Mouse (Mus musculus) thymus, postnatal 0 days (tissue): ENCODE data around the gene Olfr943. TPM values are rescaled to one million over a fixed set of nuclear protein-coding genes. Genes with fewer than 3 reads are reported as not detected.

ENCODE experiments used
- DNase-seq: peaks from one replicate; pipeline ENCODE4 v3.0.0-alpha.2; 2015; ENCODE audit warnings: low spot score
- polyA plus RNA-seq: library from polyadenylated mRNA; unstranded; fragments of >200 nt; fragmentation: Nextera tagmentation; extraction: Ambion mirVana; gene quantifications from 2 replicates; pipeline ENCODE4 v1.2.1, GENCODE M21; 2015

The Olfr943 gene
- not detected in 2 replicates for polyA plus RNA-seq

GRCm38 (mm10) chr9:39166004-39166403 lies at the start of gene Olfr943:
Gene Olfr943, plus strand, starts transcription at chr9:39166304.
- no peak for DNase-seq

- no peak for DNase-seq
Measured at GRCm38 (mm10) chr9:39127326-39127725, 38.8 kb upstream of the Olfr943 start.

- no peak for DNase-seq
Measured at GRCm38 (mm10) chr9:39127831-39128230, 38.3 kb upstream of the Olfr943 start, which contains the start of gene Olfr27. Gene Olfr27, plus strand, starts transcription at chr9:39128131.

- no peak for DNase-seq
Measured at GRCm38 (mm10) chr9:39152401-39152800, 13.7 kb upstream of the Olfr943 start.

- no peak for DNase-seq
Measured at GRCm38 (mm10) chr9:39201620-39202019, 35.5 kb downstream of the Olfr943 start, which contains the start of gene Olfr944. Gene Olfr944, plus strand, starts transcription at chr9:39201920.

Other genes starting within 250 kb of the Olfr943 start
- gene Olfr930, start 236.5 kb upstream of the Olfr943 start, polyA plus RNA-seq = not detected in 2 replicates
- not detected in 2 replicates for gene Olfr933, start 194.0 kb upstream of the Olfr943 start, polyA plus RNA-seq
- not detected in 2 replicates for gene Olfr934, start 178.0 kb upstream of the Olfr943 start, polyA plus RNA-seq
- gene Olfr935, start 166.6 kb upstream of the Olfr943 start, polyA plus RNA-seq = not detected in 2 replicates
- gene Olfr146, start 142.9 kb upstream of the Olfr943 start, polyA plus RNA-seq = not detected in 2 replicates
- not detected in 2 replicates for gene Olfr937, start 101.4 kb upstream of the Olfr943 start, polyA plus RNA-seq
- gene Olfr938, start 87.4 kb upstream of the Olfr943 start, polyA plus RNA-seq = not detected in 2 replicates
- not detected in 2 replicates for gene Olfr27, start 38.2 kb upstream of the Olfr943 start, polyA plus RNA-seq
- gene Olfr944, start 35.6 kb downstream of the Olfr943 start, polyA plus RNA-seq = not detected in 2 replicates
- not detected in 2 replicates for gene Olfr1537, start 83.7 kb downstream of the Olfr943 start, polyA plus RNA-seq
- gene Olfr945, start 110.5 kb downstream of the Olfr943 start, polyA plus RNA-seq = not detected in 2 replicates
- gene Olfr948, start 159.7 kb downstream of the Olfr943 start, polyA plus RNA-seq = not detected in 2 replicates
- not detected in 2 replicates for gene Olfr951, start 221.1 kb downstream of the Olfr943 start, polyA plus RNA-seq